In genomic region chr10:95576876-95577566, GRCm38 (mm10) we compare ENCODE assay signal across 10 mouse cellular contexts. TPM values are rescaled to one million over a fixed set of nuclear protein-coding genes. Genes with fewer than 3 reads are reported as not detected.
DNase-seq lines count a peak whose midpoint lies in the region; ATAC-seq lines count a peak whose summit lies in the region.
"Had no signal": no experiment of that assay in that cellular context is flagged by ENCODE, and none has a peak within 500 bp of the region (broad histone marks: within the 10 kb centered on the region; RNA-seq: fewer than 3 reads in every experiment).

No protein-coding gene starts in this region.

- H3K9me3 ChIP-seq in forebrain, embryonic 11.5 days (ENCODE audit: control insufficient read depth, low read length), result no peaks in the 10 kb centered on the region
- no peaks in the 10 kb centered on the region for H3K9me3 ChIP-seq in forebrain, embryonic 15.5 days
- H3K9me3 ChIP-seq in hindbrain, embryonic 15.5 days, result no peaks in the 10 kb centered on the region
- H3K9me3 ChIP-seq: liver, embryonic 15.5 days had no signal

- no peak overlapping the region for H3K4me2 ChIP-seq in forebrain, embryonic 11.5 days (ENCODE audit: low read depth, low read length, severe bottlenecking)
- no peak overlapping the region for H3K4me2 ChIP-seq in forebrain, embryonic 15.5 days (replicated peaks)
- 0 out of 2 replicates have a peak overlapping the region, but pooled peaks have one; percentile 3 for H3K4me2 ChIP-seq in hindbrain, embryonic 15.5 days
- H3K4me2 ChIP-seq: liver, embryonic 15.5 days had no signal

- H3K9ac ChIP-seq in forebrain, embryonic 11.5 days (ENCODE audit: low read length), result no peak overlapping the region
- H3K9ac ChIP-seq in forebrain, embryonic 15.5 days (replicated peaks), result no peak overlapping the region
- no peak overlapping the region for H3K9ac ChIP-seq in hindbrain, embryonic 15.5 days
- H3K9ac ChIP-seq: liver, embryonic 15.5 days had no signal

- no peaks in the 10 kb centered on the region for H3K36me3 ChIP-seq in forebrain, embryonic 11.5 days (ENCODE audit: control insufficient read depth, insufficient read depth, low read length)
- no peaks in the 10 kb centered on the region for H3K36me3 ChIP-seq in forebrain, embryonic 15.5 days
- no peaks in the 10 kb centered on the region for H3K36me3 ChIP-seq in hindbrain, embryonic 15.5 days
- H3K36me3 ChIP-seq: liver, embryonic 15.5 days had no signal

- H3K4me1 ChIP-seq in forebrain, embryonic 11.5 days (replicated peaks; ENCODE audit: control insufficient read depth, insufficient read depth, low read length), result peaks cover 3% of the 10 kb centered on the region
- H3K4me1 ChIP-seq in forebrain, embryonic 15.5 days, result peaks cover 9% of the 10 kb centered on the region; the same call in 1 of the 2 replicates
- peaks cover 11% of the 10 kb centered on the region for H3K4me1 ChIP-seq in hindbrain, embryonic 15.5 days (replicated peaks)

- 54% methylated on average over 14 of the region's 14 CpGs for WGBS in forebrain, embryonic 11.5 days
- 46% methylated on average over 14 of the region's 14 CpGs for WGBS in forebrain, embryonic 15.5 days
- WGBS in hindbrain, embryonic 15.5 days, result 43% methylated on average over 14 of the region's 14 CpGs

- peak; percentile 67; the same call in 1 of the 2 replicates for ATAC-seq in forebrain, embryonic 11.5 days (replicated peaks; ENCODE audit: low FRiP score)
- ATAC-seq in forebrain, embryonic 15.5 days (replicated peaks), result no peak
- ATAC-seq in hindbrain, embryonic 15.5 days (ENCODE audit: low FRiP score, low read depth), result no peak
- ATAC-seq in megakaryocyte, adult 5-6 weeks (ENCODE audit: poor library complexity, severe bottlenecking), result peak; percentile 33; the same call in 1 of the 2 replicates
- ATAC-seq in inflammation-experienced regulatory T-cells, adult 6 months, result no peak

- no peak overlapping the region for H3K4me3 ChIP-seq in forebrain, embryonic 11.5 days (ENCODE audit: low read depth, low read length)
- H3K4me3 ChIP-seq in forebrain, embryonic 15.5 days, result no peak overlapping the region
- no peak overlapping the region for H3K4me3 ChIP-seq in hindbrain, embryonic 15.5 days
- H3K4me3 ChIP-seq: liver, embryonic 15.5 days had no signal

- no peak overlapping the region for H3K27ac ChIP-seq in forebrain, embryonic 11.5 days (ENCODE audit: low read depth, low read length)
- H3K27ac ChIP-seq in forebrain, embryonic 15.5 days (replicated peaks), result no peak overlapping the region
- no peak overlapping the region for H3K27ac ChIP-seq in hindbrain, embryonic 15.5 days (replicated peaks)
- H3K27ac ChIP-seq: liver, embryonic 15.5 days had no signal

- DNase-seq in forebrain, embryonic 11.5 days (ENCODE audit: low spot score), result no peak
- DNase-seq in ES-CJ7 (ENCODE audit: low read depth, low spot score), result peak; percentile 77
- DNase-seq in cerebellum, adult 9-11 months, result no peak
- no peak for DNase-seq in cerebellum, adult 8-10 months
- DNase-seq: B cell, adult 2 months had no signal

- no peaks in the 10 kb centered on the region for H3K27me3 ChIP-seq in forebrain, embryonic 11.5 days (ENCODE audit: control insufficient read depth, insufficient read depth, low read length)
- H3K27me3 ChIP-seq in forebrain, embryonic 15.5 days, result no peaks in the 10 kb centered on the region
- no peaks in the 10 kb centered on the region for H3K27me3 ChIP-seq in hindbrain, embryonic 15.5 days

RNA-seq across cellular contexts. Expression of gene Nudt4, which starts 13.1 kb away (rescaled TPM):
- polyA plus RNA-seq in forebrain, embryonic 11.5 days (2014; fragmentation: Nextera tagmentation; extraction: Ambion mirVana), result 119 and 123 TPM in 2 replicates
- 74.7 and 79.2 TPM in 2 replicates for polyA plus RNA-seq in forebrain, embryonic 15.5 days (2015; fragmentation: Nextera tagmentation; extraction: Ambion mirVana)
- polyA plus RNA-seq in hindbrain, embryonic 15.5 days (2015; fragmentation: Nextera tagmentation; extraction: Ambion mirVana), result 68.5 and 69.0 TPM in 2 replicates
- 131 and 141 TPM in 2 replicates for total RNA-seq in megakaryocyte, adult 5-6 weeks (2015)
- 98.7 and 122 TPM in 2 replicates for total RNA-seq in megakaryocyte, adult 5-6 weeks (2017)
- polyA plus RNA-seq in inflammation-experienced regulatory T-cells, adult 6 months (2017; shearing (Covaris generic)), result 10 to 100 TPM in 2 of 3 experiments, 1 to 10 TPM in 1; 9.7 to 17.0 (median 12.9) TPM

Comparison
In these comparisons a context has a peak if more than half of its experiments do, and no peak if none do; other contexts are left out.
1. ATAC-seq: peak in forebrain, embryonic 11.5 days (single experiment) and megakaryocyte, adult 5-6 weeks (single experiment); none in forebrain, embryonic 15.5 days (single experiment), hindbrain, embryonic 15.5 days (single experiment) and inflammation-experienced regulatory T-cells, adult 6 months (single experiment).